Comparison of ENCODE assay signal across 19 mouse cellular contexts in the genomic region with DNA sequence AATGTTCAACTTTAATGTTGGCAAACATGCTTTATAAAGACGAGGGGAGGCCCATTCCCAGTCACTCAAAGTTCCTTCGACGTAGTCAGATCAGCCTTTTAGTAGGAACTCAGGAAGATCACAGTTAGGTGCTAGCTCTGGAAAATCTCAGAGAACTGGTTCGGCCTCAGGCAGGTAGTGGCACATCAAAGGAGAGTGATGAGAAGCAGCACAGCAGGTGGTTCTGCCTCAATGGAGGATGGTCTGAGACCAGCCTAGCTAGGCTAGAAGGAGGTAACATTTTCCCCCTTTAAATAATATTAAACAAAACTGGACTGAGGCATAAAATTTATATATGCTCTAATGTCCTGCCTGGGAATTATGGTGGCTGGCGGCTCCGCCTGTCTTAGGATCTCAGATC.
DNase-seq lines count a peak whose midpoint lies in the region; ATAC-seq lines count a peak whose summit lies in the region.
"Had no signal": no experiment of that assay in that cellular context is flagged by ENCODE, and none has a peak within 500 bp of the region (broad histone marks: within the 10 kb centered on the region; RNA-seq: fewer than 3 reads in every experiment).

No protein-coding gene starts in this region.

- DNase-seq in ES-CJ7 (ENCODE audit: low read depth, low spot score) (peak; percentile 61), R1 (ENCODE audit: low read depth, low spot score) (peak; percentile 39)
- DNase-seq in lung, postnatal 36 days, result no peak
- no peak for DNase-seq in cerebellum, adult 11-12 months
- DNase-seq: adrenal gland, adult 8-10 months; adrenal gland, postnatal 14 days; adrenal gland, postnatal 36 days; cerebellum, adult 18-20 months; cerebellum, adult 8-10 months; cerebellum, adult 9-11 months; cerebellum, postnatal 14 days; cerebellum, postnatal 36 days; embryo, embryonic 11 days; forebrain, postnatal 0 days had no signal

- ATAC-seq in granulocyte monocyte progenitor cell, adult 5-6 weeks (replicated peaks; ENCODE audit: poor library complexity, severe bottlenecking), result no peak
- ATAC-seq: activated CD4-positive, CD25-positive, alpha-beta regulatory T cell, adult 4 months; forebrain, embryonic 13.5 days; forebrain, embryonic 15.5 days; forebrain, postnatal 0 days; Patski had no signal

Comparison
In these comparisons a context has a peak if more than half of its experiments do, and no peak if none do; other contexts are left out.
1. DNase-seq: peak in ES-CJ7 (single experiment) and R1 (single experiment); none in lung, postnatal 36 days (single experiment) and cerebellum, adult 11-12 months (single experiment).